Mouse (Mus musculus) embryonic stem cell, embryonic (primary cell): ENCODE measurements around the gene Pard3b.

Source experiments
- CTCF ChIA-PET, 4 experiments: fragments of 300-600 bp in 2 of 4; fragments of 350-600 bp in 2 of 4; sonication (Branson Sonifier 250); formaldehyde crosslinking; loops; one replicate each; lab custom pipeline; 2022; ENCODE audit warnings: inconsistent platforms in 2 of 4; lab: Charles Lee
- POLR2A ChIA-PET, 4 experiments: fragments of 300-600 bp in 2 of 4; fragments of 350-600 bp in 2 of 4; sonication (Branson Sonifier 250); formaldehyde crosslinking; loops; one replicate each; lab custom pipeline; 2022; ENCODE audit warnings: antibody characterized with exemption in 4 of 4, inconsistent platforms in 1 of 4; lab: Charles Lee

The Pard3b gene

DNA sequence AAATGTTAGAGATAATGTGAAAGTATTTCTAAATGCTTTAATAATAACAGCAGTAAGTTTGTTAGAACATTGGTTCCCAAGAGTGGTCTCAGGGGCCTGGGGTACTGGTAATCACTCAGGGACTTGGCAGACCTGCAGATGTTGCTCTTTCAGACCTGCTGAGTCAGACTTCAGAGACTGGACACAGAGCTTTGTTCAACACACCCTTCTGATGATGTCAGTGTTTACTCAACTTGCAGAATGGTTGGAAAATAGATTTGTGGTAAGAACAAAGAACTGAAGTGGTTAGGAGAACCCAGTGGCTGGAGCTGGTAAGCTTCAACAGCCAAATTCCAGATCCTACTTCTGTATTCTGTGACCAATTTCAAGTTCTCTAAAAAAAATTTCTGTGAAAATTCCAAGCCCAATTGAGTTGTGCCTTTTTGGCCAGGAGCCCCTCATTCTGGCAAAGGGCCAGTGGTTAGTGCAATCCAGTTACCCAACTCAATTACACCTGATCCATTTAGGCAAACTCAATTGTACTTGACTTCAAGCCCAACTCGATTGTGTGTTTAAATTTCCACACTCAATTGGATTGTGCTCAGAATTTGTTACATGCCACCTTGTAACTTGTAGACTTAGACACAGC is 536.5 kb downstream of the Pard3b start:
- POLR2A ChIA-PET: no interaction called here
- CTCF ChIA-PET: no interaction called here

DNA sequence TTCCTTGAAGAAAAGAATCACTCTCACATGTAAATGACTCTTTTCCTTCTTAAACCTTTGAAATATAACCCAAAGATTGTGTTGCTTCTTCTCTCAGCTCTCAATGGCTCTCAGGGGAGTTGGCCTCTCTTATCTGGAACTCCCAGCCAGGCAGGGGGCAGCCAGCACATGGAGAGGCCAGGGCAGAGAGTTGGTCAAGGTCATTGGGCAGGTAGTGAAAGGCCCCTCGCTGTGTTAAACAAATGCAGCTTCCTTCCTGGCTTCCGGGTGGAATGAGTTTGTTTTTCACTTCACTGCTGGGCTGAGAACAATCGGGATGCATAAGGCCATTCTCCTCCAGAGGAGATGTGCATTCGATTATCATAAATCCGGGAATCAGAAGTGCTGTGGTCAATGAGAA is 543.0 kb downstream of the Pard3b start:
- ChIA-PET POLR2A (interaction anchor here in 1 of 4 experiments (0.7 to 1.7 kb wide), 3 partner anchors 14 to 522 kb away, joined by 3 to 5 read pairs (median 3); no protein-coding TSS in a partner anchor), CTCF (no interaction called here)

DNA sequence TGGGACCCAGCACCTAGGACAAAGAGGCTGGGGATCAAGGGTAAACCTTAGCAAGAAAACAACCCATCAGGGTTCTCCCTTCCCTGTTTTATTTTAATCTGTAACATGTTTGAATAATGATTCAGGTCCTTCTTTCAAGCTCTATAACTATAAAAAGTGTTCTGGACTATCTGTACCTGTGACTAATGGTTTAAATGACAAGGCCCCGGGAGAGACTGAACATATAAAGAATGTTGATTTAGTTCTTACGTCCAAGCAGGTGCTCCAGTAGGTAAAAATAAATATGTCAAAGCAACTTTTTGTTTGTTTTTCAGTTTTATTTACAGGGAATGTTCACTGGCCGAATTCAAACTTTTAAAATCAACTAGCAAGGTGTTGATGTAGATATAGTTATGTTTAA is 544.0 kb downstream of the Pard3b start:
- ChIA-PET CTCF (no interaction called here), POLR2A (no interaction called here)

DNA sequence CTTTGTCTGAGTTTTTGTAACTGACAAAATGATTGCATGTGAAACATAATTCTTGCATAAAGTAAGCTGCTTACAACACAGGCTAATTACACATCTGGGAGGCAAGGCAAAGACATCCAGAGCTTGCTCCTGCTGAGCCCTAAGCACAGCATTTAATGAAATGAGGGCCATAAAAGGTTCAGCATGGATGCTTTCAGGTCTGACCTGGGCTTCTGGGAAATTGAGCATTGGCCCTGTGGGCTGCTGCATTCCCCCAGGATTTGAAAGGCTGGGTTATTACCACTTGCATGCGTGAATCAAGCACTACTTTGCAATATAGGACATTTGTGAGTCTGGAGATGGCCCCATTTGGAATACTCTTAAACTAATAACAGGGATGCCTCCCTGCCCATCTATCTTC is 552.2 kb downstream of the Pard3b start:
- POLR2A ChIA-PET: no interaction called here

DNA sequence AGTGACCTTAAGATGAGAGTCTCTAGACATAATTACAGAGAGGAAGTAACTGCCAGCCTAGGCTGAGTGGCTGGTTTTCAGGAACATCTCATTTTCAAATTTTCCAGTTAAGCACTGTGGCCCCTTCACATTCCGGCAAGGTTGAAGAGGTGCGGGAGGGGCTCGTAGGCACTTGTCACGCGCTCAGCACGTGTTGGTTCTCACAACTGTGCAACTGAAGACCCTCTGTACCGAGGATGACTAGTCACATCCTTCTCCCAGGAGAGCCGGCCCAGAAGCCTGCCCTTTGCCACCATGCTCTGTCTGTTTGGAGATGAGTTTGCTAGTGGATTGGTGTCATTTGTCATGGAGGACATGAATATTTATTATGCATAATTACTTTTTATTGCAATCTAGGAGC is 558.9 kb downstream of the Pard3b start:
- CTCF ChIA-PET: no interaction called here
- POLR2A ChIA-PET: interaction anchor here in 1 of 4 experiments (0.8 kb wide), 1 partner anchor 13 kb away, joined by 3 read pairs; no protein-coding TSS in a partner anchor

More for the DNA sequence above, 552.2 kb downstream of the Pard3b start:
- CTCF ChIA-PET: no interaction called here

DNA sequence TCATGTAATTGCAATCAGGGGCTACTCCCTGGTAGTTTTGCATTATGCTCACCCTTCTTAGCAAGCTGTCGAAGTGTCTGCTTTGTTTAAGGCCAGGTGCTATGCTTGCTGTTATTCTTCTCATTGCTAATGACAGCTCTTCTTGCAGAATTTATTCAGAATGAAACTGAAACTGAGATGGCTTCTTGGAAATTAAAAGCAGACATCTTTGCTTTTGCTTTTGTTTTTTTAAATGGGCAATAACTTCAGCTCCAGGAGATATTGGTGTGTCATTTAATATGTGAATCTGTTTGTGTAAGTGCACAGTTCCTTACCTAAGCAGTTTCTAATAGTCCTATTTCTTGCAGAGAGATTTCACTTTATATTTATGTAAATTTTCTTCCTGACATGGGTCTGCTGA is 562.3 kb downstream of the Pard3b start:
- ChIA-PET POLR2A (no interaction called here), CTCF (no interaction called here)

DNA sequence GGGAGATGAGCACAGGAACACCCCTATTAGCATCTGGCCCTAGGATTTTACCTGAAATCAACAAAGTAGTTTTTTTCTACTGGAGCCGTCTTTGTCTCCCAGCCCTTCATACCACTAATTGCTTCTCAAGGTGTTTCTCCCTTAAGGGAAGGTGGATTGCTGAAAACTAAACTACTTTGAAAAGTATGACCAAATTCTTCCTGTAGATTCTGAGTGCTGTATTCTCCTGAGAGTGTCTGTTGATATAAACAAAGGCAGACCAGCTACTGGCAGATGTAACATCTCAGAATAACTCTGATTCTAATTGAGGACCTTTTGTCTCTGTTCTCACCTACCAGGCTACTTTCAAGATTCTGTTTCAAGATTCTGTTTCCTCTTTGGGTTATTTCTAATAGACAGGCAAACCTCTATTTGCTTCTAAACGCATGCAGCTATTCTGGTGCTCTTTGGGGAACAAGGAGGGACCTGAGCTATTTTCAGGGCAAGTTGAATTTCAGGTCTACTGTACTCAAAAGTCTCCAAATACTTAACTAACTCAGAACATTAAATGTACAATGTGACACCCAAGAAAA is 563.1 kb downstream of the Pard3b start:
- CTCF ChIA-PET: no interaction called here

DNA sequence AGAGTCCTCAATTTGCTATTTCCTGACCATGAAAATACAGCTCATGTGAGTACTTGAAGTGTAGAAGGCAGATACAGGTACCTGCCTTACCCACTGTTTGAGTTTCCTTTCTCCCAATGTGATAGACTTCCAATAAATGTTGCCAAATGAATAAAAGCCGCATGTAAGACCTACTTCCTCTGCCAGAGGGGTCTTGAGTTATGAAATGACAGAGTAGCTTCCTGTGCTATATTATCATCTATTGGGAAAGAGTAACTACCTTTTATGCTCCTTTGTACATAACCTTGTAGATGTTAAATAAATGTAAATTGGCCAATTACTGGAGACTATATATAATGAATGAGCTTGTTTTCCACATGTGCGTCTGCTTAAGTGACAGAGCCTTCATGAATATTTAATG is 574.7 kb downstream of the Pard3b start:
- ChIA-PET POLR2A (no interaction called here), CTCF (no interaction called here)

More for the DNA sequence above, 563.1 kb downstream of the Pard3b start:
- POLR2A ChIA-PET: no interaction called here

DNA sequence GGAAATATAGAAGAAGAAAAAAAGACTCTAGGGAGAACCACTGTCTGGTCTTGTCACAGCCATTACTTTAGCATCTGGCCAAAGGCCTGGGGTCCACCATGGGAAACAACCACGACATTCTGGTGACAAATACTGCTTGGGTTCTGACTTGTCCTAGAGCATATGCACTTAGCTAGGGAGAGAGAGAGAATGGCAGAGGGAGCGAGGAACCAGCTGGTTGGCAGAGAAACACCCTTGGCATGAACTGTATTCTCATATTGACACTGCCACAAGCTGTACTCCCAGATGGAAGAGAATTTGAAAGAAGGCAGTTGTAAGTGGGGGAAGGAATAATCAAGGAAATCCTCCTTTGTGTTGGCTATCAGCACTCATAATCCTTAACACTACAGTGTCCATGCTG is 577.2 kb downstream of the Pard3b start:
- CTCF ChIA-PET: interaction anchor here in 2 of 4 experiments (0.6 to 0.7 kb wide), 2 partner anchors 490 to 879 kb away, joined by 3 read pairs; no protein-coding TSS in a partner anchor
- POLR2A ChIA-PET: no interaction called here

DNA sequence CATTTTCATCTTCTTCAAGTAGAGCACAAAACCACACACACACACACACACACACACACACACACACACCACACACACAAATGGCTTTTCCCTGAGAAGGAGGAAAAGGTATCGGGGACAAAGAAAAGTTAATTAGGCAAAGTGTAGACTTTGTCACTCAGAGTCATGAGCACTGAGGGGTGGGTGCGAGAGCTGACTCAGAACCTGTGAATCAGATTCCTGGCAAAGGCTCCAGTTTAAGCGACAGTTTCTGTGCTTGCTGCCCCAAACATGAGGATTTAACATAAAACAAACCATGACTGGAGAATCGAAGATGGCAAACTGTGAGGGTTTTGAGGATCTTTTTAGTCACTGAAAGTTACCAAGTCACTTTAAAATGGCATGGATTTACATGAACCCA is 577.9 kb downstream of the Pard3b start:
- POLR2A ChIA-PET: no interaction called here

DNA sequence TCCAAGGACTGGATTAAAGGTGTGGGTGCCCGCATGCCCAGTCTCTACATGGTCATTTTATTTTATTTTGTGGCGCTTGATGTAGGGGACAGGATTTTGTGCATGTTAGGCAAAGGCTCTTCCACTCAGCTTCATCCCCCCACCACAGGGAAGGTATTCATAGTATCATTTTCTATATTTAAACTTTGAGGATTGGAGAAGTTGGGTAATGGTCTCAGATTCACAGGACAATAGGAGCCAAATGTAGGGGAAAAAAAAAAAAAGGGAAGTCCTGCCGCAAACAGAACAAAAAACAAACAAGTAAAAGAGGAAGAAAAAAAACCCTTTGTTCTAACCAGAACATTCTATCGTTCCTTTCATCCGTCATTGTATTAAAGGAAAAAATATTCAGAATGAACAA is 590.5 kb downstream of the Pard3b start:
- POLR2A ChIA-PET: no interaction called here
- CTCF ChIA-PET: interaction anchor here in 1 of 4 experiments (0.6 kb wide), 1 partner anchor 649 kb away, joined by 7 read pairs; no protein-coding TSS in a partner anchor

More for the DNA sequence above, 577.9 kb downstream of the Pard3b start:
- CTCF ChIA-PET: interaction anchor here in 1 of 4 experiments (0.7 kb wide), 1 partner anchor 878 kb away, joined by 3 read pairs; no protein-coding TSS in a partner anchor

DNA sequence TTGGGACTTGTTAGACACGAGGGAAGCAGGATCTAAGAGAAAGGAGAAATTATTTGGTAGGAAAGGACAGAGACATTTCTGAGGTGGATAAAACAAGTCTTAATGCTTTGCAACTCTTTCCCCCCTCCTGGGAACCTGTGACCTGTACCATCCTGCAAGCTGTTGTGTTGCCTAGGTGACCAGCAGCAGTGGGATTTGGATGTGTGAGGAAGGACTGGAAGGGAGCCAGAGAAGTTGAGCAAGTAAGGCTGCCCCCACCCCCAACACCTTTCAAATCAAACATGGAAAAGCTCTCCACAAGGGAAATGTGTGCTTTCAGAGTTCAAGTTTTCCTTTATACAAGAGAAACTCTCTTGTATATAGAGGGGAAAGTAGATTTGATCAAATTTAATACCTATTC is 595.4 kb downstream of the Pard3b start:
- CTCF ChIA-PET: interaction anchor here in 1 of 4 experiments (0.5 kb wide), 1 partner anchor 1781 kb away, joined by 3 read pairs; no protein-coding TSS in a partner anchor
- POLR2A ChIA-PET: no interaction called here

DNA sequence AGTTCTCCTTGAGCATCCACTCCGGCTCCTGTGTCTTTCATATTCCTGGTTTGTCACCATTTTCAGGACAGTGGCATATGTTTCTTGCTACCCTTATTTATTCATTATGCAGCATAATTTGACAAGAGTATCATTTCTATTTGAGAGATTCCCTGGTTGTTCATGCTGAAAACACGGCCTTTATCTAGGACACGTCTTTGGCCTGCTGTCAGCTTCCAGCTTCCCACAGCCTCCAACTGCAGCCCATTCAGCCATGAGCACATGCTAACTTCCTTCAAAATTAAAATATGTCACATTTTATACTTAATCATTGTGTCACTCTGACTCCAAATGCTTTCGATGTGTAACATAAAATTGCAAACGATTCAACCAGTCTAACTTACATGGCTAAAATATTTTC is 596.5 kb downstream of the Pard3b start:
- ChIA-PET POLR2A (no interaction called here), CTCF (no interaction called here)

DNA sequence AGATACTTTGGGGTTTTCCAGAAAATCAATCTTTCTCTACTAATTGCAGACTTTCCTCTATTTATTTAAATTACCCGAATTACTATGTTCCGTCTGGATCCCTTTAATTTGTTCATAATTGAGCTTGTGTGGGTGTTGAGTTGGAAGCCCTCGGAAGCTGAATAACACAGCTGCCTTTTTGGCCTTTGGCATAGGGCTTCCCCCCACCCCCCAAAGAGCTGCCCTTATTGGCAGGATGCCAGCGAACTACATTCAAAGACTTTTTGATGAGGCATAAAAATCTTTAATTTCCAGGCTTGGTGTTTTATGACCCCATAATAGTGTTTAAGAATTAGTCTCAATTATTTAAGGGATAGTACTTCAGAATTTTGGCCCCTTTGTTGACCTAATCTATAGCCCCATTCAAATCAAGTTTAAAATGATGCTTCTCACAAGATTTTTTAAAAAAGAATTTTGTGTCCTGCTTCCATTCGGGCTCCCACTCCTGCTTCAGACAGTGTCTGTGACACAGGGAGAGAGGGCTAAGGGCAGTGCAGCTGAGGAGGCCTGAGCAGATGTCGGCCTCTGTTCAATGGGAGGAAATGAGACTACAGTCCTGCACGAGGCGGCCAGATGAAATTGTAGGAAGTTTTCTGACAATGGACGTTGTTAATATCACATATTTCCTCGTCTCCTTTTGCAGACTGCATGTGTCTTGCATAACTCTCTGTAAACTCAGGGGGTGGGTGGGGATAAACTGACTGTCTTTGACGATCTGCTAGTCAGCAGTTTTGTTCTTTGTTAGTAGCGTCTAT is 605.8 kb downstream of the Pard3b start:
- POLR2A ChIA-PET: no interaction called here
- CTCF ChIA-PET: no interaction called here

DNA sequence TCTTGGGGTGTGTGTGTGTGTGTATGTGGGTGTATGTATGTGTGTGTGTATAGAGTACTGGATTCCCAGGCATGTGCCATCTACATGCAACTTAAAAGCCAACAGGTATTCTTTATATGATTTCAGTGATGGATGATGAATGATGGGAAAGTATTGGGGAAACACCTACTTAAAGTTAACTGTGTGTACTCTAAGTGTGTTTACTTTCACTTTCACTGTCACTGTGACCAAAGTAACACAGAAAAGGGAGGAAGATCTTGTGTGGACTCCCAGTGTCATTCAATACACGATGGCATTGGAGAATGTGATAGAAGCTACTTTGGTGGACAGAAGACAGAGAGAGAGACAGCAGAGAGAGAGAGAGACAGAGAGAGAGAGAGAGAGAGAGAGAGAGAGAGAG is 613.8 kb downstream of the Pard3b start:
- CTCF ChIA-PET: no interaction called here
- POLR2A ChIA-PET: no interaction called here

DNA sequence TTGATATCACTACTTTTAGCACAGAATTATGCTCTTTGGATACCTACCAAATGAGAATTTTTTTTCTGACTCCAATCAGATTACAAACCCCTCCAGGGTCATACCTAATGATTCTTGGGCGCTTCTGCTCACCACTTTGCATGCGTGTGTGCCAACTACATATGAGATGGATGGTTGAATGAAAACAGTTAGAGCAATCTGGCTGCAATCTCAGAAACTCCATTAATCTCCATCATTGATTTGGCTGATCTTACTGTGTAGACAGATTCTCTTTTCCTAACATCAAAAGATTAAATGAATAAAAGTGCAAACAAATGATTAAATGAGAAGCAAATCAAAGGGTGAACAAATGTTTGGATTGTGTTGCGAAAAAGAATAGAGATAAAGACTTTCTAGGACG is 615.7 kb downstream of the Pard3b start:
- ChIA-PET POLR2A (interaction anchor here in 1 of 4 experiments (0.6 kb wide), 1 partner anchor 28 kb away, joined by 4 read pairs; no protein-coding TSS in a partner anchor), CTCF (no interaction called here)

DNA sequence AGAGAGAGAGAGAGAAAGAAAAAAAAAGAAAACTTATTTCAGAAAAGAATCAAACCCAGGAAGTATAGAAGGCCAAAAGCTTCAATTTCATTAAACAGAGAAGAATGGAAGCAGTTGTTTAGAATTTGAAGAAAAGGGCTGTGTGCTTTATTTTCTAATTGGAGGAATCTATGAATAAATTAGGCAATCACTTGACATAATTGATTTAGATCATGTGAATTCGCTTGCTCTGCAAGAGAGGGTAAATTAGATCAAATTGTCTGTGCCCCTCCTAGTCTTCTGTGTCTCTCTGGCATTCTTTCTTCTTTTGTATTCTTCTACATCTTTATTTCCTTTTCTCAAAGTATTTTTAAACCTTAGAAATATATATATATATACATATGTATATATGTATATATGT is 616.3 kb downstream of the Pard3b start:
- ChIA-PET CTCF (no interaction called here), POLR2A (interaction anchor here in 1 of 4 experiments (0.6 kb wide), 1 partner anchor 28 kb away, joined by 4 read pairs; no protein-coding TSS in a partner anchor)

DNA sequence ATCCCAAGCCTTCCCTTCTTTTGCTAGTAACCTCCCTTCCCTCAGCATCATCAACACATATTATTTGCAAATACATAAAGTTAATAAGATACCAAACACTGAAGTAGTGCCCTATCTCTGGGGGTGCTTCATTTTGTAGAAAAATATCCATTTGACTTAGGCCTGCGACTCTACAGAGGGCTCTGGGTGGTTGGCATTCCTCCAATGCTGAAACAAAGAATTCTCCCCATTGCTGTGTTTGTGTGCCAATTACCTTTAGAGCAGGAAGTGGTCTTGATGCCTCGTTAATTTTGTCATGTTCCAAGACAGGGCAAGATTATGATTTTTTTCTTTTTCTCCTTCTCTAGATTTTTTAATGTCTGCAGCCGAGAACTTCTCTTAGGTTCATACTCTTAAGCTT is 637.8 kb downstream of the Pard3b start:
- ChIA-PET POLR2A (no interaction called here), CTCF (interaction anchor here in 2 of 4 experiments (0.5 to 0.7 kb wide), 2 partner anchors 147 to 1112 kb away, joined by 3 read pairs; no protein-coding TSS in a partner anchor)

DNA sequence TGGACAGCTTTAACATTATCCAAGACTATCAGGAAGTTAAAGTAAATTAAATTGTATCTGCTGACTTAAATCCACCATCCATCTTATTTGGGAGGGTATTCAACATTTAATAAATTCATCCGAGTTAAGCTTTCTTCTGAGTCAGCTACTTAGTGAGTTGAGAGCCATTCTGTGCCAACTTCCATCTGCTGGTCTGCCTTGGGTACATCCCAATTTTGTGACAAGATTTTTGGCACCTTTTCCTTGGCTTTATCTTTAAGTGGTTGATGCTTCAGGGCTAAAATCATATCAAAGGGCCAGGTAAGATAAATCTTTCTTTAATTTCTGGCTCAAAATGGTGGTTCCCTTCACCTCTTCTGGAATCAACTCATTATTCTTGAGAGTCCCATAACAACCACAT is 640.0 kb downstream of the Pard3b start:
- ChIA-PET CTCF (interaction anchor here in 1 of 4 experiments (0.5 kb wide), 1 partner anchor 1358 kb away, joined by 6 read pairs; no protein-coding TSS in a partner anchor), POLR2A (no interaction called here)

DNA sequence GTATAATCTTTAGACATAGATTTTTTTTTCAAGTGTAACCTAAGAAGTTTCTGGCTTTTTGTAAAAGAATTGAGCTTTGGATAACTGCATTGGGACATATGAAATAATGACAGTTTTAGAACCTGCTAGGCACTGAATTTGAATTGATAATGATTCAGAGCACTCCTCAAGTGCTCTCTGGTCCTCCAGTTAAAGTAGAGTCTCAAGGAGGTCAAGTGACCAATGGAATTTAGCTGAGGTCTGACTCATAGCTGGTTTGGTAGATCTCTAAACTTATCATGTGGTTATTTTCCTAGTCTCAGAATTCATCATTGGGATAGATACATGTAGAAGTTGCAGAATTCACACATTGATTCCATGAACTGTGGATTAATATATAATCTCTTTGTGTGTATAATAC is 642.0 kb downstream of the Pard3b start:
- ChIA-PET CTCF (interaction anchor here in 1 of 4 experiments (0.7 kb wide), 1 partner anchor 310 kb away, joined by 3 read pairs; no protein-coding TSS in a partner anchor), POLR2A (no interaction called here)
